Mouse (Mus musculus): ENCODE data around the gene Zfp598.
A peak's percentile ranks its signal among the peaks of the same experiment; 100 is the strongest.
"Not testable (repeated sequence)": the region's sequence is repeated elsewhere in the genome, so short reads cannot be mapped to it uniquely, and the experiment has no call there.

Gene Zfp598

DNA sequence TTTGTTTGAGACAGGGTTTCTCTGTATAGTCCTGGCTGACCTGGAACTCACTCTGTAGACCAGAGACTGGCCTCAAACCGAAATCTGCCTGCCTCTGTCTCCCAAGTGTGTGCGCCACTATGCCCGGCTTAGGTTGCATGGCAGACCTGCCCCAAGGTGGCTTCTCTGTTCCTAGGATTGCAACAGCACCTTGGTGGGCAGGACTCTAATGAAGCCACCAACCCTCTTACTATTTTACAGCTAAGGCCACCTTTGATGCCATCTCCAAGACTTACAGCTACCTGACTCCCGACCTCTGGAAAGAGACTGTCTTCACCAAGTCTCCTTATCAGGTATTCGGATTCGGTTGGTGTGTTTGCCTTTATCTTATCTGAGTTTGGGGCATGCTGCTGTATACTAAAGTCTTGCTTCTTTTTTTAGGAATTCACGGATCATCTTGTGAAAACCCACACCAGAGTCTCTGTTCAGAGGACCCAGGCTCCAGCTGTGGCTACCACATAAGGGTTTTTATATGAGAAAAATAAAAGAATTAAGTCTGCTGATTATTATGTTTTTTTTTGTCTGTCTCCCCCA lies 52.0 kb downstream of the Zfp598 start:
- DNase-seq (ENCODE audit: low read depth, low spot score) = not testable (repeated sequence)

DNA sequence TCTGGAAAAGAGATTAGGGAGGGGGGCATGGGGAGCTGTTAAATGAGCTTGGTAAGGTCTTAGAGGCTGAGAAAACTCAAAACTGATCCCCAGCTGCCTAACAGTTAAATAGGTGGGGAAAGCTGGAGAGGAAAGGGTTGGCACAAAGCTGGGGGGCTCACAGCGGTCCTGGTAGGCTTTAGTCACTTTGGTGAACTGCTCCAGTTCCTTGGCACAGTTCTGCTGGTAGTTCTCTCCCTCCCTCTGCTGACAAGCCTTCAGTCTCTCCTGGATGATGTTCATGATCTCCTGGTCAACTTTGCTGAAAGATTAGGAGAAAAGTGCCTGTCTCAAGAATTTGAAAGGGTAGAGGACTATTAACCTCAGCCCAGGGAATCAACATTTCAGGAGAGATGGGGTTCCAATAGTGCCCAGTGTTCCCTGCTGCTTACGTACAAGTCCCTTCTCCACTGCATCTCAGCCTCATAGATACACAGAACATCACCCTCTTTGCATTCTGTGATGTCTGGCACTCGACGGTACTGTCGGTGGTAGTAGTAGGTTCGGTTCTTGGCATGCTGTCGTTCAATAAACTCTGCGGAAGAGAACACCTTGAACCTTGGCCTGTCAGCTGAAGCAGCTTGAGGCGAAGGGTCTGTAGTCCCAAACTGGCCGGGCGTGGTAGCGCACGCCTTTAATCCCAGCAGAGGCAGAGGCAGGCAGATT lies 52.9 kb downstream of the Zfp598 start:
- no peak for DNase-seq (ENCODE audit: low read depth, low spot score)

DNA sequence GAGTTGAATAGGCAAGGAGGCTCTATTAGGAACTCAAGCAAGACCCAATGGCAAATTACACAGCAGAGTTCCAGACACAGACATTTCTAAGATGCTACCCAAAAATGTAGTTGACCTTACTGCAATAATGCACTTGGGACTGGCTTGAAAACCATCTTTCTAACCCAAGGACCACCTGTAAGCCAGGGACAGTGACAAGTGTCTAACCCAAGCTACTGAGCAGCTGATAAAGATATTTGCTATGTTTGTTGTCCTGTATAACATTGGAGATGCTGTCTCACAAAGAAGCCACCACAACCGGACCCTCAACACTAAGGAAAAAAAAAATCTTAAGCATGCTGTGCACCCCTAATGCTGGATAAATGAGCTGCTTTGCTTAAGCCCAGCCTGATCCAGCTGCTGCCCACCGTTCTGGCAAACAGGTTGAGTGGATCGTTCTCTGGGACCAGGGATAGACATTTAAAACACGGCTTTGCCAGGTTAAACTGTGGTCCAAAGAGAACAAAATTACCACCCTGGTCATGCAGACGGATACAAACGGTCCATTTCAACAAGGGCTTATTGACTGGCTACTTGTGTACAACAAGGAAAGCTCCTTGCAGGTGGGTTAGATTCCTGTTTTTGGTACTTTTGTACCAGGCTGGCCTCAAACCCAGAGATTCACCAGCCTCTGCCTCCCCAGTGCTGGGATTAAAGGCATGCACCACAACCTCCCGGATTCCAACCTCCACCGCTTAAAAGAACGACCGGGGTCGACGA lies 53.8 kb downstream of the Zfp598 start:
- no peak for DNase-seq (ENCODE audit: low read depth, low spot score)

DNA sequence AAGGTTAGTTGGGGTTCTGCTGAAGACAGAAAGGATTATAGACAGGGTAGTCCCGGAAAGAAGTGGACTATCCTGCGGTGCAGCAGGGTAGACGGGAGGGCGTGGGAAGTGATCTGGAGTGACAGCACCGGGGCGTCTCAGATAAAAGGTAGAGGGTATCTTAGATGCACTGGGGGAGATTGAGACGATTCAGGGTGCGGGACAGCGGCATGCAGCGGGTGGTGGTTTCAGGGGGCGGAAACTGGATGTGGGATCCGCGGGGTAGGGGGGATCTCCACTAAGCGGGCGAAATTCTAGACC lies 54.3 kb downstream of the Zfp598 start:
- no peak for DNase-seq (ENCODE audit: low read depth, low spot score)

DNA sequence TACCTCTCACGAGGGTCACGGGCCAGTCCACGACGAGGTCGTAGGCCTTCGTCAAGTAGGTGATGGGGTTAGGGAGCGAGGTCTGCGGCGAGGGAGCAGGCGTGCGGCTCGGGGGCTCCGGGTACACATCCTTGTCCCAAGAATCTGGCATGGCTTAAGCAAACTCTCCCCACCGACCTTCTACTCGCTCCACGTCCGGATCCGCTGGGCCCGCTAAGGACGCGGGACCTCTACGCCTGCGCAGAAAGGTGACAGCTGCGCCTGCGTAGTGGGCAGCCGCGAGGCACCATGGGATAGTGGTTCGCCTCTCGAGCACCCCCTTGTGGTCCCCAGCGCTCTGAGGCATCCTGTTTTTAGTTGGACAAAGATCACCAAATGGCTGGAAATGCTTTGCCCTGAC lies 54.7 kb downstream of the Zfp598 start, which contains the start of gene Ndufb10:
Gene Ndufb10 (minus strand): TSS at position 295 of the 400 bp plus-strand sequence.
- peak; percentile 80 for DNase-seq (ENCODE audit: low read depth, low spot score)

DNA sequence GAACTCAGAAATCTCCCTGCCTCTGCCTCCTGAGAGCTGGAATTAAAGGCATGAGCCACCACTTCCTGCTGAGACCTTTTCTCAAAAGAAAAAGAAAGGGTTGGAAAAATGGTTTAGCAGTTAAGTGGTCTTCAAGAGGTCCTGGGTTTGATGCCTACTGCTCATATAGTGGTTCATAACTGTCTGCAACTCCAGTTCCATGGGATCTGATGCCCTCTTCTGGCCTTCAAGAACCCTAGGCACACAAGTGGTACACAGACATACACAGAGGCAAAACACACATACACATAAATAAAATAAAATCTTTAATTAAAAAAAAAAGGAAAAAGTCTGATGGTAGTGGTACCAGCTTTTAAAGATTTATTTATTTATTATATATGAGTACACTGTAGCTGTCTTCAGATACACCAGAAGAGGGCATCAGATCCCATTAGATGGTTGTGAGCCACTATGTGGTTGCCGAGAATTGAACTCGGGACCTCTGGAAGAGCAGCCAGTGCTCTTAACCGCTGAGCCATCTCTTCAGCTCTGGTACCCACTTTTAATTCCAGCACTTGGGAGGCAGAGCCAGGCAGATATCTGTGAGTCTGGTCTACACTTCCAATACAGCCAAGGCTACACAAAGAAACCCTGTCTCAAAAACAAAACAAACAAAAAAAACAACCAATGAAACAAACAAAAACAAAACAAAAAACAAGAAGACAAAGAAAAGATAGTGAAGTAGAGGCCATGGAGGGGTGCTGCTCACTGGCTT lies 56.3 kb downstream of the Zfp598 start:
- no peak for DNase-seq (ENCODE audit: low read depth, low spot score)

DNA sequence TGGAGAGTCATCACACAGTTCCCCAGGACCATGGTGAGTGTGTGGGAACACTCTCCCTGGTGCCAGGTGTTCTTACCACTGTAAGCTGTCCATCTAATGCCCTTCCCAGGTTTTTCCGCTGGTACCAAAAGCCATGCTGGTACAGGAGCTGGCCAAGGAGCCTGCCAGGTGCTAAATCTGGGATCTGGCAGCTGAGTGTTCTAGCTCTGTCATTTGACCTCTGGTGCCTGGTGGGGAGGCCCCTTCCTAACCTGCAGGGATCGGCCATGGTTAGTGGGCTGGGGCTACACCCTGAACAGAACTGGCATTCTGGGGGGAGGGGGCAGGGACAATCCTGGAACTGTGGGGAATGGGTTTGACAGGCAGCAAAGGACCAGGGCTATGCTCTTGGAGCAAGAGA lies 58.1 kb downstream of the Zfp598 start, which contains the start of gene Rpl3l:
Gene Rpl3l (plus strand): TSS at position 203 of the 400 bp plus-strand sequence.
- DNase-seq (ENCODE audit: low read depth, low spot score) = no peak

DNA sequence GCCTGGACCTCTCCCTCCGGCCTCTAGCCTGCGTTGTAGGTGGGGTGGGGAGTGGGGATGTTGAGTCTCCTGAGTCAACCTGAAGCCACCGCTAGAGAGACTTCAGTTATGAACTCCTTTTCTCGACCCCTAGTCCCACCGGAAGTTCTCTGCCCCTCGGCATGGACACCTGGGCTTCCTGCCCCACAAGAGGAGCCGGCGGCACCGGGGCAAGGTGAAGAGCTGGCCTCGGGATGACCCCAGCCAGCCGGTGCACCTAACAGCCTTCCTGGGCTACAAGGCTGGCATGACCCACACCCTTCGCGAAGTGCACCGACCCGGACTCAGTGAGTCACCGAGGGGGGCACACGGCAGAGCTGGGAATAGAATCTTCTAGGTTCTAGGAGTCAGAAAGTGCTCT lies 58.7 kb downstream of the Zfp598 start:
- DNase-seq (ENCODE audit: low read depth, low spot score) = no peak

DNA sequence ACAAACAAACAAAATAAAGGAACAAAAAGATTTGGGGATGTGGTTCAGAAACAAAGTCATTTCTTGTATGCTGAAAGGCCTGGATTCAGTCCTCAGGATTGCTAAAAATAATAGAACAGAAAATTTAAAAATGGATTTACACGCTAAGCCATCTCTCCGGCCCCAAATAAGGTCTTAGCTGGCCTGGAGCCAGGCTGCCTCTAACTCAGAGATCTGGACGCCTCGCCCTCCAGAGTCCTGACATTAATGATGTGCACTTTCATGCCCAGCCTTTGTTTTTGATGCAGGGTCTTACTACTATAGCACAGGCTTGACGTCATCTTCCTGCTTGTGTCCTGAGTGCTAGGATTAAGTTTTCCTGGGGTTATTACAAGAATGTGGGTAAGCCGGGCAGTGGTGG lies 59.6 kb downstream of the Zfp598 start:
- DNase-seq (ENCODE audit: low read depth, low spot score) = no peak

DNA sequence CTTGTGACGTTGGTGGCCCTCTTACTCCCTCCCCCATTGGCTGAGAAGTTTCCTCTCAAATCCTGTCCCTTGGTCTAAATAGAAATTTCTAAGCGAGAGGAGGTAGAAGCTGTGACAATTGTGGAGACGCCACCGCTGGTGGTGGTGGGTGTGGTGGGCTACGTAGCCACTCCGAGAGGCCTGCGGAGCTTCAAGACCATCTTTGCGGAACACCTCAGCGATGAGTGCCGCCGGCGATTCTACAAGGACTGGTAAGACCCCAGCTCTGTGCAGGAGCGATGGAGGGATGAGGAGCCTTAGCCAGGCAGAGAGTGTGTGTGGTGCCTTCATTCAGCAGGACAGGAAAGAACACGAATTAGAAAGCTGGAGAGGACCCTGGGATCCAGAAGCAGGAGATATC lies 61.3 kb downstream of the Zfp598 start:
- no peak for DNase-seq (ENCODE audit: low read depth, low spot score)
